Mouse (Mus musculus) brain, embryonic 14.5 days (tissue): ENCODE data around the gene Gm6993.

Experiments used
- CTCF ChIP-seq: fragments of 200-500 bp; IDR thresholded peaks from 2 replicates; pipeline ENCODE4 v1.5.1; 2012; ENCODE audit warnings: inconsistent platforms, mild to moderate bottlenecking, moderate library complexity, borderline replicate concordance; ENCODE audit not compliant: insufficient read depth, insufficient read length; ENCODE audit errors: extremely low read depth
- POLR2A ChIP-seq: fragments of 200-500 bp; IDR thresholded peaks from 2 replicates; pipeline ENCODE4 v1.6.1; 2012; ENCODE audit warnings: mild to moderate bottlenecking, inconsistent platforms, borderline replicate concordance; ENCODE audit not compliant: poor library complexity, insufficient read depth, insufficient read length, severe bottlenecking; ENCODE audit errors: extremely low read depth

GRCm38 (mm10) chr12:31246153-31246552 is 5.6 kb downstream of the Gm6993 start:
- TF ChIP-seq POLR2A, result no peak
- TF ChIP-seq CTCF, result no peak
